Mouse (Mus musculus): Measurements from ENCODE around the gene 1700088E04Rik.

The 1700088E04Rik gene

DNA sequence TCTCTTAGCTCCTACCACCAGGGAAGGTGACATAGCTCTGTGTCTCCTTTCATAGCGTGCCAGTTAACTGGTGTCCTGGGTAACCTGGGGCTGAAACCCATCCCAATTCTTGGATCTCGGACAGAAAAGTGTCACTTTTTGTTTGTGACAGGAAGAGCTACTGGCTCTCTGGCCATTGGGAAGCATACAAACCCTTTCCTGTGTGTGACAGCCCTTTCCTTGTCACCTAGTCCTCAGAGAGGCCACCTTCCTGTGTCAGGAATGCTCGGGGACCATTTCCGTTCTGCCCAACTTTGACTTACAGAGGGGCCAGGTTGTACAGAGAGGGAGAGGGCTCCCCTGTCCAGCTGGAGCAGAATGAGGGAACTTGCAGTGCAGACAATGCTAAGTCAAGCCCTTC is 41.6 kb downstream of the 1700088E04Rik start:
- DNase-seq (ENCODE audit: low spot score in 2 of 2), result no peak

DNA sequence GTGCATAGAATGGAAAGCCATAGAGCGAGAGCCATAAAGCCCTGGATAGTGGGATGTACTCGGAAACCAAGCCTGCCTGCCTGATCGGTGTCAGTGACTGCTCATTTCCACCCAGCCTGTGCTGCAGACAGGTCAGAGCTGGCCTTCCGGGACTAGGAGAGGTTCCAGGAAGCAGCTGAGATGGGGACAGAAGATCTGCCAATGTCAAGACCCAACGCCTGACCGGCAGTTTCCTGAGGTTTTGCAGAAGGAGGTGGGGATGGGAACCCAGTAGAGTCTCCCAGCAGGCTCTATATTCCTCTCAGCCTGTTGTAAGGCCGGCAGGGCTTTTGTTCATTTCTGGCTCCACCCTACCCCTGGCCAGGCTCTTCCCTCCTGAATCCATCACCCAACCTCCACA is 42.2 kb downstream of the 1700088E04Rik start:
- no peak for DNase-seq (ENCODE audit: low spot score in 2 of 2)

DNA sequence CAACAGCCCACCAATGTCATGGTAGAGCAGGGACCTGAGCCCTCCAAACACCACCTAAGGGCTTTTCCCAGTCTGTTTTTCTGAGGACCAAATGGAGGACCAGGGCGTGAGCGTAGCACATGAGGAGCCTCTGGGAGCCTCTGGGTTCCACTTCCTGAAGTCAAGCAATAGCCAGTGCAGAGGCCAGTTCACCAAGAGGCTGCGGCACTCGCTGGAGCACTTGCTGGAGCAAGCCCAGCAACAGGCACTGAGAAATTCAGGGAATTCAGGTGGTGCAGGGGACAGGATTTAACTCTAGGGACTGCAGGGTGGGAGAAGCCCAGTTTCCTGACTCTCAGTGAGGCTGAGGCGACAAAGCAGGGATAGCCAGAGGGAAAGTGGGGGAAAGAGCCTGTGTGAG is 42.8 kb downstream of the 1700088E04Rik start:
- no peak for DNase-seq (ENCODE audit: low spot score in 2 of 2)

DNA sequence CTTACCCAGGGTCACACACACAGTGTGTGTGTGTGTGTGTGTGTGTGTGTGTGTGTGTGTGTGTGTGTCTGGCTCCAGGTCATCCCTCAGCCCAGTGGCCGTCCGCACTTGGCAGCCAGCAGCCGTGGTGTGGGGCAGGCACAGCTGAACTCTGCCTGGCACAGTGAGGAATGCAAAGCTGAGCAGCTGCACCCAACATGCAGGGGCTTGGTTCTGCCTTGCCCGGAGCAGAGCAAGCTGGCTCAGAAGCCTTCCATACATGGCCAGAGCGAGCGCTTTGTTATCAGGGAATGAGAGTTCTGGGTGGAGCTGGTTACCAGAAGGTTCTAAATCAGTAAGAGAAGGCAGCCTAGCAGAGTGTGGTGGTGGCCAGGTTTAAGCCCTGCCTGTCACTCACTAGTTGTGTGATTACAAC is 43.4 kb downstream of the 1700088E04Rik start:
- DNase-seq (ENCODE audit: low spot score in 2 of 2), result no peak

DNA sequence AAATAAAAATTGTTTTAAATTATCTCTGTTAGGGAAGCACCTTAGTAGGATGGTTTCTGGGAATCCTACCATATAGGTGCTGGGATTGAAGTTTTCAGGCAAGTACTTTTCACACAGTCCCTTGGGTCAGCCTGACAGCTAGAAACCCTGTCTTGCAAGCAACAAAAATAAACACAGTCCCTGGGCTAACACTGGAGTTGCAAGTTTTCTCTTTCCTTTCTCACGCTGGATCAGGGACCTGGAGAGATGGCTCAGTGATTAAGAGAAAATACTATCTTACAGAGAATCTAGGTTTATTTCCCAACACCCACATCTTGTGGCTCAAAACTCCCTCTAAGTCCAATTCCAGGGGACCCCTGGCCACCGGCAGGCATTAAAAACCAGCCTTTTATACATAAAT is 43.9 kb downstream of the 1700088E04Rik start:
- no peak for DNase-seq (ENCODE audit: low spot score in 2 of 2)

DNA sequence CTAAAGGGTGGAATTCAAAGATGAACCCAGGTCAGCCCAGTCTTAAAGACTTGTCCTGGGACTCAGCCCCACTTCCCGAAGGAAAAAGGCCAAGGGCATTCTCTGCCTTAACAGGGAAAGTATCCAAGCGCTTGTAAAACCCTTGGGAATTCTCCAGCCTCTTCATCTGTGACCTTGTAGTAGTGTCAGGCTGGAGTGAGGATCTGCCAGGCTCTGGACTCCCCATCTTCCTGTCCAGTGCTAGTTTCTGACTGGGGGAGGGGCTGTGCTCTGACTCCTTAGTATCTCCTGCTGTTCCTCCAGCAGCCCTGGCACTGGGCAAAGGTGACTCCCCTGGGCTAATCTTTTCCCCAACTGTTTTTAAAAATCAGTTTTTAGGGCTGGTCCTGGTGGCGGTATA is 44.5 kb downstream of the 1700088E04Rik start:
- DNase-seq (ENCODE audit: low spot score in 2 of 2), result no peak

DNA sequence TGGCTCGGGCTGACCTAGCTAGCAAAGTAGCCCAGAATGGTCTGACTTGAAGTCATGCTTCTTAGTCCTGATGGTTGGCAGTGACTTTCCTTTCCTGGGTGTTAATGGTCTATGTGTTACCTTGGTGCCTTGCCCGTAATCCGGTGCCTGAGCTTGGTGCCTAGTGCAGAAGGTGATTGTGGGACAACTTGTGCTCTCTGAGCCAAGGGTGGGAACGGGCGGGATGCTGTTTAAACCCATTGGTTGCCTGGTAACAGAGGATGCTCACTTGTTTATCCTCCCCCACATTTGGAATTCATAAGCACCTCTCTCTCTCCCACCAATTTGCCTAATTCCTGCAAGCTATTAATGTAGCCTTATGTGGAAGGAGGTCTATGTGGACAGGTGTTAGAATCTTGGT is 45.6 kb downstream of the 1700088E04Rik start:
- DNase-seq (ENCODE audit: low spot score in 2 of 2), result no peak

DNA sequence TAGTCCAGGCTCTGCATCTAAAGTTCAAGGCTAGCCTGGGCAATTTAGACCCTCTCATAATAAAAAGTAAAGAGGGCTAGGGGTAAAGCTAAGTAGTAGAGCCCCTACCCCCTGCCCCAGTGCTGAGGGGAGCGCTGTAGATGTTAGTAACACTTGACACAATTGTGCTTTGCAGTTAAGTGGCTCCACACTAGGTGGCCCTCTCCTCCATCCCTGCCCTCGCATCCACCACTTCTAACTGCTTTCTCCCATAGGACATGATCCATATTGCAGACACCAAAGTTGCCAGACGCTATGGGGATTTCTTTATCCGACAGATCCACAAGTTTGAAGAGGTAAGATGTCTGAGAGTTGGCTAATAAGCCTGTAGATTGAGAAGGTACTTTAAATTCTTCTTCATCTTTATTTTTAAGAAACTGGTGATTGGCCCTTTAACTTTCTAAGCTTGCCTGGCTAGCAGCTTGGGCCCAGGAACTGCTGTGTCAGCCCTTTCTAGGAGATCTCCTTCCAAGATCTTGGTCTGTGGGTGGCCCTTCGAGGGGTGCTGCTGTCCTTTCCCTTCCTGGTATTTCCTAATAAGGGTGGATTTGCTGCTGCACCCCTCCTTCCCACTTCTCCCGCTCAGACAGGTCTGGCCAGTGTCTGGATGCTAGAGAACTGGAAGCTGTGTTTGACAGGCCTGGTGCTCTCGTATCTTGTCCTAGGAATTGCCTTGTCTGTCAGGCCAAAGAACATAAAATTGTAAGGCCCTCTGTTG is 47.8 kb downstream of the 1700088E04Rik start:
- no peak for DNase-seq (ENCODE audit: low spot score in 2 of 2)

DNA sequence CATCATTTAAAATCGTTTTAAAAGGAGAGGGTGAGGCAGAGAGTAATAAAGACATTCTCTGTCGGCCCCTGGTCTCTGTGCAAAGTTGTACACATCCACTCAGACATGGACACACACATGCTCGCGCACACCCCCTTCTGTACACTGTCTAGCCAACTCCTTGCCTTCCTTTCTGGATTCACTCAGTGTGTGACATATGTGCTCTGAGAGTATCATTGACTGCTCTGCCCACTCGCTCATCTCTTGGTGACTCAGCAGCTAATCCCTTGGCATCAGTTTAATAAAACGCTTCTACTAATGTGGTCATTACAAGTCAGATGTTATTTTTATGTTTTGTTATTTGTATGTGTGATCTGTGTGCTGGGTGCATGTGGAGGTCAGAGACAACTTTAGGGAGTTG is 48.8 kb downstream of the 1700088E04Rik start:
- DNase-seq (ENCODE audit: low spot score in 2 of 2), result no peak

DNA sequence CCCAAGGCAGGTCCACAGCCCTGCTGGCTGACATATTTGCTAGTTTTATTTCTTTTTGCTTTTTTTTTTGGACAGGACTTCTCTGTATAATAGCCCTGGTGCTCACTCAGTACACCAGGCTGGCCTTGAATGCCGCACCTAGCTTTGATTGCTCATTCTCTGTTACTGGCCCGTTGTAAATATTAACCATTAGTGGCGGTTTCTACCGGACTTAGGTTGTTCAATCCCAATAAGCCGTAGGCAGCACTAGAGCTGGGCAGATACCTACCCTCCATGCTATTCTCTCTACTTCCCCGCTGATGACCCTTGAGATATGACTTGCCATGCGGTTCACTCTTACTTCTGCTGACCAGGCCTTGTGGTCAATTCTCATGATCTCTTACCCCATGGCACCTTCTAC is 61.5 kb downstream of the 1700088E04Rik start:
- no peak for DNase-seq (ENCODE audit: low spot score in 2 of 2)

All from spleen, postnatal 10 days (tissue).